Mouse (Mus musculus) MEL (cell line): ENCODE measurements around the gene Hilpda. TPM values are rescaled to one million over a fixed set of nuclear protein-coding genes. Genes with fewer than 3 reads are reported as not detected.

Experiments used
- DNase-seq: peaks from one replicate; pipeline ENCODE4 v3.0.0; 2011; ENCODE audit warnings: low read depth, low spot score
- H3K27ac ChIP-seq: 2 replicates; pipeline ENCODE4 v1.5.1; 2012; ENCODE audit warnings: low read depth, mild to moderate bottlenecking, control low read depth, low read length, moderate library complexity; ENCODE audit not compliant: control insufficient read depth
- H3K27me3 ChIP-seq, 2 experiments: fragments of 150-350 bp in 1 of 2; sonication (generic) in 1 of 2; 2 replicates each; pipeline ENCODE4 v1.6.1; 2012; ENCODE audit warnings: low read length in 2 of 2, mild to moderate bottlenecking in 2 of 2, improper control_type of control experiment in 1 of 2, moderate library complexity in 1 of 2; ENCODE audit not compliant: insufficient read depth in 2 of 2, control insufficient read depth in 1 of 2
- H3K36me3 ChIP-seq, 2 experiments: 2 replicates each; pipeline ENCODE4 v1.6.1; 2012 to 2014; ENCODE audit warnings: low read length in 2 of 2, improper control_type of control experiment in 1 of 2, inconsistent platforms in 1 of 2, mild to moderate bottlenecking in 1 of 2; ENCODE audit not compliant: insufficient read depth in 2 of 2, control insufficient read depth in 1 of 2
- H3K4me1 ChIP-seq, 2 experiments: fragments of 150-350 bp in 1 of 2; sonication (generic) in 1 of 2; 2 replicates each; pipeline ENCODE4 v1.6.1; 2012; ENCODE audit warnings: low read length in 2 of 2, improper control_type of control experiment in 1 of 2, mild to moderate bottlenecking in 1 of 2; ENCODE audit not compliant: insufficient read depth in 2 of 2, control insufficient read depth in 1 of 2
- H3K4me3 ChIP-seq, 2 experiments: fragments of 150-350 bp in 1 of 2; sonication (generic) in 1 of 2; 2 replicates each; pipeline ENCODE4 v1.5.1; 2012; ENCODE audit warnings: low read depth in 2 of 2, low read length in 2 of 2, mild to moderate bottlenecking in 2 of 2, moderate library complexity in 2 of 2, control low read depth in 1 of 2, improper control_type of control experiment in 1 of 2; ENCODE audit not compliant: control insufficient read depth in 1 of 2, insufficient read depth in 1 of 2
- H3K79me2 ChIP-seq: 2 replicates; pipeline ENCODE4 v1.6.1; 2012; ENCODE audit warnings: mild to moderate bottlenecking, low read length, moderate library complexity; ENCODE audit not compliant: control insufficient read depth, poor library complexity, insufficient read depth
- H3K9ac ChIP-seq: 2 replicates; pipeline ENCODE4 v1.6.1; 2012; ENCODE audit warnings: low read depth, mild to moderate bottlenecking, control low read depth, low read length, moderate library complexity; ENCODE audit not compliant: control insufficient read depth, poor library complexity, severe bottlenecking
- H3K9me3 ChIP-seq: fragments of 150-350 bp; sonication (generic); replicated peaks from 2 replicates; pipeline ENCODE4 v1.6.1; 2012; ENCODE audit warnings: mild to moderate bottlenecking, low read length, improper control_type of control experiment, moderate library complexity; ENCODE audit not compliant: insufficient read depth
- E2F4 ChIP-seq: IDR thresholded peaks from 2 replicates; pipeline ENCODE4 v1.6.1; 2011; ENCODE audit warnings: low read depth, low read length, improper control_type of control experiment, borderline replicate concordance
- ELF1 ChIP-seq: IDR thresholded peaks from 2 replicates; pipeline ENCODE4 v1.6.1; 2014; ENCODE audit warnings: low read depth, mild to moderate bottlenecking, inconsistent platforms, low read length, improper control_type of control experiment, moderate library complexity
- EP300 ChIP-seq, 2 experiments: IDR thresholded peaks; 2 replicates each; pipeline ENCODE4 v1.6.1; 2011; ENCODE audit warnings: improper control_type of control experiment in 2 of 2, low read length in 2 of 2, low read depth in 1 of 2, mild to moderate bottlenecking in 1 of 2
- ETS1 ChIP-seq: IDR thresholded peaks from 2 replicates; pipeline ENCODE4 v1.6.1; 2012; ENCODE audit warnings: low read depth, mild to moderate bottlenecking, inconsistent platforms, low read length, improper control_type of control experiment, moderate library complexity
- GABPA ChIP-seq: IDR thresholded peaks from 2 replicates; pipeline ENCODE4 v1.6.1; 2012; ENCODE audit warnings: low read depth, mild to moderate bottlenecking, inconsistent platforms, low read length, improper control_type of control experiment, moderate library complexity
- GATA1 ChIP-seq: IDR thresholded peaks from 2 replicates; pipeline ENCODE4 v1.6.1; 2011; ENCODE audit warnings: low read depth, low read length, improper control_type of control experiment
- HCFC1 ChIP-seq: IDR thresholded peaks from 2 replicates; pipeline ENCODE4 v1.6.1; 2012; ENCODE audit warnings: low read depth, mild to moderate bottlenecking, inconsistent platforms, low read length, improper control_type of control experiment, moderate library complexity
- KAT2A ChIP-seq: conservative IDR thresholded peaks from 2 replicates; pipeline ENCODE4 v1.6.1; 2012; ENCODE audit warnings: low read depth, low read length, improper control_type of control experiment, inconsistent platforms
- MAZ ChIP-seq: IDR thresholded peaks from 2 replicates; pipeline ENCODE4 v1.6.1; 2012; ENCODE audit warnings: low read depth, mild to moderate bottlenecking, inconsistent platforms, low read length, improper control_type of control experiment
- MYC ChIP-seq: IDR thresholded peaks from 2 replicates; pipeline ENCODE4 v1.6.1; 2011; ENCODE audit warnings: low read depth, mild to moderate bottlenecking, low read length, improper control_type of control experiment, moderate library complexity
- NRF1 ChIP-seq: IDR thresholded peaks from 2 replicates; pipeline ENCODE4 v1.6.1; 2014; ENCODE audit warnings: low read depth, mild to moderate bottlenecking, inconsistent platforms, low read length, improper control_type of control experiment, moderate library complexity; ENCODE audit not compliant: poor library complexity, insufficient read depth, severe bottlenecking
- POLR2A ChIP-seq, 2 experiments: IDR thresholded peaks; 2 replicates each; pipeline ENCODE4 v1.6.1; 2011 to 2012; ENCODE audit warnings: low read length in 2 of 2, mild to moderate bottlenecking in 2 of 2, control low read depth in 1 of 2, improper control_type of control experiment in 1 of 2, low read depth in 1 of 2, moderate library complexity in 1 of 2; ENCODE audit not compliant: control insufficient read depth in 1 of 2, insufficient read depth in 1 of 2, poor library complexity in 1 of 2
- TBP ChIP-seq: IDR thresholded peaks from 2 replicates; pipeline ENCODE4 v1.8.0; 2011; ENCODE audit warnings: low read depth, low read length, improper control_type of control experiment
- TCF12 ChIP-seq: IDR thresholded peaks from 2 replicates; pipeline ENCODE4 v1.6.1; 2014; ENCODE audit warnings: low read depth, mild to moderate bottlenecking, inconsistent platforms, low read length, improper control_type of control experiment, moderate library complexity
- UBTF ChIP-seq: IDR thresholded peaks from 2 replicates; pipeline ENCODE4 v1.6.1; 2012; ENCODE audit warnings: low read depth, mild to moderate bottlenecking, inconsistent platforms, low read length, improper control_type of control experiment, moderate library complexity, borderline replicate concordance; ENCODE audit not compliant: insufficient read depth
- ZNF384 ChIP-seq: IDR thresholded peaks from 2 replicates; pipeline ENCODE4 v1.6.1; 2012; ENCODE audit warnings: low read depth, mild to moderate bottlenecking, inconsistent platforms, low read length, improper control_type of control experiment
- polyA plus RNA-seq, 2 experiments: library from polyadenylated mRNA; stranded (reverse) in 1 of 2; unstranded in 1 of 2; fragments of >175 nt in 1 of 2; fragments of >200 nt in 1 of 2; gene quantifications; 2 replicates each; pipeline versions ENCODE4 v1.2.1 to v1.2.4; 2012; ENCODE audit warnings: low replicate concordance in 2 of 2, low read depth in 1 of 2; ENCODE audit not compliant: insufficient read length in 2 of 2, insufficient read depth in 1 of 2, missing spikeins in 1 of 2
- total RNA-seq: library from RNA; depleted of rRNA; stranded (reverse); fragments of 300-350 nt; gene quantifications from 2 replicates; pipeline ENCODE4 v1.2.3, GENCODE M21; 2012; rRNA removed

Hilpda gene
- total and polyA plus RNA-seq, 3 experiments = 17.0 to 18.1 TPM; not detected in 1

GRCm38 (mm10) chr6:29322147-29322546 lies 49.9 kb downstream of the Hilpda start:
- TF ChIP-seq MYC = no peak
- peak; percentile 52; the same call in 1 of the 2 replicates for TF ChIP-seq TBP
- H3K36me3 ChIP-seq = no peaks in the 10 kb centered on the region; a peak in 1 of 4 replicates
- no peak for DNase-seq
- H3K27ac ChIP-seq = no peak overlapping the region
- no peak overlapping the region for H3K9ac ChIP-seq
- peaks cover under 1 to 2% of the 10 kb centered on the region in 2 experiments; a peak in 2 of 4 replicates for H3K27me3 ChIP-seq
- no peaks in the 10 kb centered on the region for H3K79me2 ChIP-seq
- no peak overlapping the region for H3K4me3 ChIP-seq
- H3K4me1 ChIP-seq = peaks cover 0 to 6% of the 10 kb centered on the region in 2 experiments; a peak in 1 of 4 replicates
- H3K9me3 ChIP-seq = no peaks in the 10 kb centered on the region

GRCm38 (mm10) chr6:29322735-29323134 lies 50.4 kb downstream of the Hilpda start:
- Histone ChIP-seq H3K9ac (no peak overlapping the region), H3K27ac (no peak overlapping the region), H3K4me3 (no peak overlapping the region), H3K79me2 (no peaks in the 10 kb centered on the region), H3K9me3 (no peaks in the 10 kb centered on the region), H3K36me3 (no peaks in the 10 kb centered on the region; a peak in 1 of 4 replicates), H3K27me3 (peaks cover 2 to 3% of the 10 kb centered on the region in 2 experiments; a peak in 2 of 4 replicates), H3K4me1 (peaks cover 0 to 6% of the 10 kb centered on the region in 2 experiments; a peak in 1 of 4 replicates)
- DNase-seq = peak; percentile 23
- TF ChIP-seq ETS1 (no peak), ELF1 (no peak), MAZ (no peak), HCFC1 (no peak), TCF12 (no peak), UBTF (no peak), E2F4 (no peak), EP300 (IDR thresholded peaks at IDR 0.05; ENCODE audit: low read depth in 1 of 2, low read length in 2 of 2) (no peak), KAT2A (no peak), POLR2A (IDR thresholded peaks at IDR 0.05; ENCODE audit: control insufficient read depth in 1 of 2, insufficient read depth in 1 of 2, low read depth in 1 of 2, low read length in 2 of 2, poor library complexity in 1 of 2) (no peak), GABPA (no peak), MYC (no peak), NRF1 (no peak), ZNF384 (no peak), GATA1 (no peak)

Other genes starting within 250 kb of the Hilpda start
- not detected in 2 replicates for gene Lep, start 212.3 kb upstream of the Hilpda start, total RNA-seq
- not detected for gene Lep, start 212.3 kb upstream of the Hilpda start, polyA plus RNA-seq
- gene Rbm28, start 107.5 kb upstream of the Hilpda start, total RNA-seq = 48.2 and 50.1 TPM in 2 replicates
- gene Rbm28, start 107.5 kb upstream of the Hilpda start, polyA plus RNA-seq = 100 to 1,000 TPM in 1 of 2 experiments, 10 to 100 TPM in 1; 91.2 to 312 TPM
- not detected in 2 replicates for gene Prrt4, start 92.9 kb upstream of the Hilpda start, total RNA-seq
- under 1 TPM in 1 of 2 experiments, not detected in 1; 0.17 TPM for gene Prrt4, start 92.9 kb upstream of the Hilpda start, polyA plus RNA-seq
- gene Impdh1, start 56.1 kb upstream of the Hilpda start, total RNA-seq = 15.3 and 17.2 TPM in 2 replicates
- gene Impdh1, start 56.1 kb upstream of the Hilpda start, polyA plus RNA-seq = 10 to 100 TPM in 1 of 2 experiments, not detected in 1; 55.1 TPM
- 0.23 TPM in 1 of 2 replicates, not detected in the other for gene Fam71f2, start 7.1 kb downstream of the Hilpda start, total RNA-seq
- under 1 TPM in 1 of 2 experiments, not detected in 1; 0.84 TPM for gene Fam71f2, start 7.1 kb downstream of the Hilpda start, polyA plus RNA-seq
- not detected in 2 replicates for gene Fam71f1, start 46.7 kb downstream of the Hilpda start, total RNA-seq
- gene Fam71f1, start 46.7 kb downstream of the Hilpda start, polyA plus RNA-seq = under 1 TPM in 1 of 2 experiments, not detected in 1; 0.13 TPM
- 80.4 and 98.0 TPM in 2 replicates for gene Calu, start 75.6 kb downstream of the Hilpda start, total RNA-seq
- 100 to 1,000 TPM in 1 of 2 experiments, 10 to 100 TPM in 1; 79.4 to 419 TPM for gene Calu, start 75.6 kb downstream of the Hilpda start, polyA plus RNA-seq
- 0.23 TPM in 1 of 2 replicates, not detected in the other for gene Opn1sw, start 116.0 kb downstream of the Hilpda start, total RNA-seq
- under 1 TPM in 1 of 2 experiments, not detected in 1; 0.04 TPM for gene Opn1sw, start 116.0 kb downstream of the Hilpda start, polyA plus RNA-seq
- not detected in 2 replicates for gene Ccdc136, start 123.8 kb downstream of the Hilpda start, total RNA-seq
- under 1 TPM in 1 of 2 experiments, not detected in 1; 0.22 TPM for gene Ccdc136, start 123.8 kb downstream of the Hilpda start, polyA plus RNA-seq
- gene Flnc, start 160.8 kb downstream of the Hilpda start, total RNA-seq = 0.26 and 0.27 TPM in 2 replicates
- under 1 TPM in 1 of 2 experiments, not detected in 1; 0.31 TPM for gene Flnc, start 160.8 kb downstream of the Hilpda start, polyA plus RNA-seq
- 289 and 312 TPM in 2 replicates for gene Atp6v1f, start 195.2 kb downstream of the Hilpda start, total RNA-seq
- gene Atp6v1f, start 195.2 kb downstream of the Hilpda start, polyA plus RNA-seq = 100 to 1,000 TPM in 1 of 2 experiments, not detected in 1; 349 TPM
- gene Atp6v1fnb, start 198.9 kb downstream of the Hilpda start, total RNA-seq = not detected in 2 replicates
- under 1 TPM in 1 of 2 experiments, not detected in 1; 0.13 TPM for gene Atp6v1fnb, start 198.9 kb downstream of the Hilpda start, polyA plus RNA-seq
- 1.0 and 1.3 TPM in 2 replicates for gene Kcp, start 235.5 kb downstream of the Hilpda start, total RNA-seq
- gene Kcp, start 235.5 kb downstream of the Hilpda start, polyA plus RNA-seq = 1 to 10 TPM in 1 of 2 experiments, not detected in 1; 6.9 TPM